Mouse (Mus musculus) brain, adult 2 months (tissue): ENCODE results near the gene Tet1.
"Not testable (repeated sequence)": the region's sequence is repeated elsewhere in the genome, so short reads cannot be mapped to it uniquely, and the experiment has no call there.

ENCODE experiments used
- DNase-seq: peaks from one replicate; pipeline ENCODE4 v3.0.0; 2011; ENCODE audit warnings: low read depth, low spot score

Gene Tet1

DNA sequence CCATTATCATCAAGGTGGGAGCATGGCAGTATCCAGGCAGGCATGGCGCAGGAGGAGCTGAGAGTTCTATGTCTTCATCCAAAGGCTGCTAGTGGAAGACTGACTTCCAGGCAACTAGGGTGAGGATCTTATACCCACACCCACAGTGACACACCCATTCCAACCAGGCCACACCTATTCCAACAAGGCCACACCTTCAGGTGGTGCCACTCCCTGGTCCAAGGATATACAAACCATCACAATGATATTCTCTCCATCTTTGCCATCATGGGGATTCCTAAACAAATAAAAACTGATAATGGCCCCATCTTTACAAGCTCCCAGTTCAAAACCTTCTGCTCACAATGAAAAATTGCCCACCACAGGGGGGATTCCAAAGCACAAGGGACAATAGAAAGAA, at the start of gene Tet1:
Gene Tet1 (minus strand): TSS at position 101 of the 400 bp plus-strand sequence.
- DNase-seq = not testable (repeated sequence)

DNA sequence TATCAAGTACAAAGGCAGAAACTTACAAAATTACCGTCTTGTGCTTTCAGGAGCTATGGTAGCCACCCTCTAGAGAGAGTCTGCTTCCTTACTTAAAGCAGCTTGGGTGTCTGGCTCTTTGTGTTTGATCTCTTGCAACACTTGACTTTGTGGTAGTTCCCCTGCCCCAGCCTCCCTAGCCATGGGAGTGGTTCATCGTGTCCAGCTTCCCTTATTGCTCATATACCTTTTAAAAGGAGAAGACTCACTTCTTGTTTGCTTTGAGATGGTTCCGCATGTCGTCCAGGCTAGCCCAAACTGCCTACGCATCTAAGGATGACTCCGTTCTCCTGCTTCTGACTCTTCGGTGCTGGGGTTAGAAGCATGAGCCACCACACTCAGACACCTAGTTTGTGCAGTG, 39.8 kb upstream of the Tet1 start:
- DNase-seq = no peak

GRCm38 (mm10) chr10:62946738-62947471, 38.1 kb upstream of the Tet1 start, which contains the start of gene Dna2:
Gene Dna2 (plus strand): TSS chr10:62947026.
- DNase-seq = peak; percentile 88

DNA sequence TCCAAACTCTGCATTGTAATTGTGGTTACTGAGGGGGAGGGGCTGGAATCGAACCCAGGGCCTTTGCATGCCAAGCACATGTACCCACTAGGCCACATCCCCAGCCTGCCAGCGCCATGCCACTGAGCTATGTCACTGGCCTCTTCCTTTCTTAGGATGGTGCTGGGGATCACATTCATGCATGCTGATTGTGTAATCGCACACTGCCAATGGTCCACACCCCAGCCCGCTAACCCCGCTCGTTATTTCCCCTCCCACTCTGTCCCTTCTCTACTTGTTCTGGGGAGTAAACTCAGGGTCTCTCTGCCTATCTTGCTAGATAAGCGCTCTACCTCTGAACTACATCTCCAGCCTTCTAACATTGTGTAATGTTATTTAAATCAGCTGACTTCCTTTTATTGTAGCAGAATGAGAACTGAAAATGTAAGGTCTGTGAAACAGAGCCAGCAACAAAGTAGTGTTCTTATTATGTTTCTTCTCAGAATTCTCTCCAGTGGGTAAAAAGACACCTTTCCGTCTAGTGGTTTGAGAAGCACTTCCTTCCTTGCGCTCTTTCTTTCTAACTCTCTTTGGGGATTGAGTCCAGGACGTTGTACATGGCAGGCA, 36.3 kb upstream of the Tet1 start:
- DNase-seq = no peak

DNA sequence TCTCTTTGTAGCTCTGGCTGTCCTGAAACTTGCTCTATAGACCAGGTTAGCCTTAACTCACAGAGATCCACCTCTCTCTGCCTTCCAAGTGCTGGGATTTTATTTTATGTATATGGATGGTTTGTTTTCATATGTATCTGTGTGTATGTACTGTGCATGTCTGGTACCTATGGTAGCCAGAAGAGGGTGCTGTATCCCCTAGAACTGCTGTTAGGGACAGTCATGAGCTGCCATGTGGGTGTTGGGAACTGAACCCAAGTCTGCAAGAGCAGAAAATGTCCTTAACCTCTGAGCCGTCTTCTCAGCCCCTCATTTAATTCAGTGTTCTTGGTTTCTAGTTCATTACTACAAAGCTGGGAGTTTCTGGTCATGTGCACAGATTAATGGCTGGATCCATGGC, 23.6 kb upstream of the Tet1 start:
- no peak for DNase-seq

DNA sequence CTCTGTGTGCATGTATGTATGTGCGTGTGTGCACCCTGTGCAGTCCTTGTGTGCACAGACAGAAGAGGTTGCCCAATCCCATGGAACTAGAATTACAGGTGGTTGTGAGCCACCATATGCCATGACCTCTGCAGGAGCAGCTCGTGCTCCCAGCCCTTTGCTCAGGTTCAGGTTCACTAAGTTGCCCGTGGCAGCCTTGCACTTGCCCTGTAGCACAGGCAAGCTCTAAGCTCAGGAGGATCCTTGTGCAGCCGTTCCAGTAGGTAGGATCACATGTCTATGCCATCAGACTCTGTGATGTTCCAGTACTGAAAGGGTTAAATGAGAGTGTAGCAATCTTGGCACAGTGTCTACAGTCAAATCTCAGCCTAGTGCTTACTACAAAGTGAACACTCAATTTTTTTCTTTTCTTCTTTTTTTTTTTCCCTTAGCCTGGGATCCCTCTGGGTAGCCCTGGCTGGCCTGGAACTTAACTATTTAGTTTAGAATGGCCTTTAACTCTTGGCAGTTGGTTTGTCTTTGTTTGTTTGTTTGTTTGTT, 15.4 kb upstream of the Tet1 start:
- no peak for DNase-seq

GRCm38 (mm10) chr10:62920766-62921156, 12.0 kb upstream of the Tet1 start:
- DNase-seq = no peak

DNA sequence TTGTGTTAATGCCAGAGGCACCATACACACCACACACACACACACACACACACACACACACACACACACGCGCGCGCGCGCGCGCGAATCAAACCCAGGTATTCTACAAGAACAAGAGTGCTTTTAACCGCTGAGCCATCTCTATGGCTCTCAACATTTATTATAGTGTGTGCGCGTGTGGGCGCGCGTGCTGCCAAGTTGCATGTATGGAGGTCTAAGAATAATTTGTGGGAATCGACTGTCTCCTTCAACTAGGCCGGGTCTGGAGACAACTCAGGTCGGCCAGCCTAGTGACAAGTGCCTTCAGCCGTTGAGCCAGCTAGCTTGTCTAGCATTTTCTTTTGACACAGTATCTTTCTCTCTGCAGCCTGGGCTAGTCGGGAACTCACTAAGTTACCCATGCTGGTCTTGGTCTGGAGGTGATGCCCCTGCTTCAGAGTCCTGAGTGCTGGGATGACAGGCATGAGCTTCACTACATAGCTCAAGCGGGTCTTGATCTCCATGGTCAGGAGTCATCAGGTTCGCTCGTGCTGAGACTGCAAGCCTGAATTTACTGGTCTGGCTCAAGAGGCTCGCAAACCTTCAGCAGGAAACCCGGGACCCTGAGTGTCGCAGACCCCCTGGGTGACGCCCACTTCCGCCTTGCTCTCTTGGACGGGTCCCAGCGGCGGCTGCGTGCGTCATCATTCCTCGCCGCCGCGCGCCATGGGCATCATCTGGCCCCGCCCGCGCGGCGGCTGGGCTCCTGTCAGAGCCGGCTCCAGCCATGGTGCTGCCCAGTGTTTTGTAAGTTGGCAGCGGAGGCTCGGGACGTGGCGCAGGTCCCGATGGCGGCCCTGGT, 11.3 kb upstream of the Tet1 start, which contains the start of gene Slc25a16:
Gene Slc25a16 (plus strand): TSS at position 709 of the 841 bp plus-strand sequence.
- peak; percentile 94 for DNase-seq

- no peak for DNase-seq
These were observed 10.2 kb upstream of the Tet1 start for GRCm38 (mm10) chr10:62918985-62919384.

- DNase-seq = no peak
These were observed 2.3 kb upstream of the Tet1 start for GRCm38 (mm10) chr10:62911120-62911519.

DNA sequence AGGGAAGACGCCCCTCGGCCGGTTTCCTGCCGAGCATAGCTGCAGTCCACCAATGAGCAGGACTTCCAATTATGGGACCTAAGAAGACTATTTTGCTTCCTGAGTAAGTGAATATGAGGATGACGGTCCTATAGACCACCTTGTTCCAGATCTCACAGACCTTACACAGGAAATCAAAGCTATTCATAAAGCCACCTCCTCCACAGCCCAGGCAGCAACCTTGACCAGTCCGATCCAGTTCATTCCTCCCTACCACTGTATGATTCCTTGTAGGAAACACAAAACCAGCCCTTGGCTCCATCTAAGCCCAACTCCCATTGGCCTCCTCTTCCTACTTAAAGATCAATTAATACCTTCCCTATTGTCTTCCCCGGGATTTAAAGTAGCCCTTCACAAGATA, 2.5 kb downstream of the Tet1 start:
- no peak for DNase-seq

GRCm38 (mm10) chr10:62902829-62903228, 6.0 kb downstream of the Tet1 start:
- no peak for DNase-seq

DNA sequence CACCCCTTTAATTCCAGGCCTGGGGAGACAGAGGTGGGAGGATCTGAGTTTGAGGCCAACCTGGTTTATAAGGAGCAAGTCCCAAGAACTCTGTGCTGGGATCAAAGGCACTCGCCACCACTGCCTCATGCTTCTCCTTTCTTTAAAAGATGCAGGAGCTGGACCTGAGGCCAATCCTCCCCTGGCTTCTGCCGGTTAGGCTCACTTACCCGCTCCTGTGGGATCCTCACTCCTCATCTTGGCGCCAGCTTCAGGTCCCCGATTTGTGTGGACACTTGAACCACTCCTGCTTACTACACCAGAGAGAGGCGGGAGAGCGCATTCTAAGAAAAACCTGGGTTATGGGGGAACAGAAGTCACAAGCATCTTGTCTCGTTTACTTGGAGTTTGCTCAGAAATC, 7.0 kb downstream of the Tet1 start:
- no peak for DNase-seq

DNA sequence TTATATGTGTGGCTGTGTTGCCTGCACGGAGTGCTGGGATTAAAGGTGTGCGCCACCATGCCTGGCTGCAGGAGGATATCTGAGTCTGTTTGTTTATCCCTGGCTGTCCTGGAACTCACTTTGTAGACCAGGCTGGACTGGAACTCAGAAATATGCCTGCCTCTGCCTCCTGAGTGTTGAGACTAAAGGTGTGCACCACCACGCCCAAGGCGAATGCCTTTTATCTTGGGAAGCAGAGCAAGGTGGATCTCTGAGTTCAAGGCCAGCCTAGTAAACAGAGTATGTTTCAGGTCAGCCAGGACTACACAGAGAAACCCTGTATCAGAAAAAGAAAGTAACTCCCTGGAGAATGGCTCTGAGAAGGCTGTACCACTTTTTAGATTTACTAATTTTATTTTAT, 8.7 kb downstream of the Tet1 start:
- no peak for DNase-seq

- DNase-seq = no peak
These were observed 10.7 kb downstream of the Tet1 start for GRCm38 (mm10) chr10:62898061-62898460.

GRCm38 (mm10) chr10:62897437-62897836, 11.4 kb downstream of the Tet1 start:
- DNase-seq = no peak

DNA sequence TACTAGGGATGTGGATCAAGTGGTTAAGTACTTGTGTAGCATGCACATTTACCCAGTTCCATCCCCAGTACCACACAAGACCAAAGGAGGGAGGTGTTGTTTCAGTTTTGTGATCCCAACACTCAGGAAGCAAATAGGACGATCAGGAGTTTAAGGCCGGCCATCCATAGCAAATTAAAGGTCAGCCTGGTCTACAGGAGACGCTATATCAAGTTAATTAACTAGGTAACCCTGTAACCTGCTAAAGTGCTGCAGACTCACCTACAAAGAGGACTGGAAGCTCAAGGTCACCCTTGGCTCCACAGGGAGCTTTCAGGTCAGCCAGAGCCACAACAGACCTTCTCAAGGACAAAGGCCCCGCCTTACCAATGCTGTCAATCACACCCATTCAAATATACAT, 12.0 kb downstream of the Tet1 start:
- DNase-seq = no peak

DNA sequence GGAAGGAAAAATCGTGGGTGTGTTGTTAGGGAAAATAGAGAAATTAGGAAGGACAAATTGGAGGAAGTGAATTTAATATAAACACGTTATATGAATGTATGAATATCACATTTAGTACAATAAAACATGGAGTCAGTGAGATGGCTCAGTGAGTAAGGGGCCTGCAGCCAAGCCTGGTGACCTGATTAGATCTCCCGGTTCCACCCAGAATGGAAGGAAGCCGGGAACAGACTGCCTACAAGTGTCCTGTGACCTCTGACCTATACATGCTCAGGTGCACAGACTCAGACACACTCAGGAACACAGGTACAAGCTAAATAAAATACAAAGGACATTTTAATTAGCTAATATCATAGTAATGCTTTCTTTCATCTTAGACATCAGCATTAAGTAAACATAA, 12.8 kb downstream of the Tet1 start:
- no peak for DNase-seq

- no peak for DNase-seq
These were observed 13.4 kb downstream of the Tet1 start for GRCm38 (mm10) chr10:62895386-62895785.

DNA sequence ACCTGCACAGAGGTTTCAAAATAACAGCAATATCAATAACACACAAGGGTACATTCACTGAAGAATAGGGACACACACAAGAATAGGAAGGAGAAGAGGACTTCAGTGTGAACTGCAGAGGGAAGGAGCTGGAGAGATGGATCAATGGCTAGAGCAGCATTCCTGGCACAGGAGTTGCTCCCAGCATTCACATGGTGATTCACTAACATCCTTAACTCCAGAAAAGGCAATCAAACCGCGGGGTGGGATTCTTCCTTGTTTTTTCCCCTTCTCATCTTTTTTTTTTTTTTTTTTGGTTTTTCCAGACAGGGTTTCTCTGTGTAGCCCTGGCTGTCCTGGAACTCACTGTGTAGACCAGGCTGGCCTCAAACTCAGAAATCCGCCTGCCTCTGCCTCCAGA, 14.3 kb downstream of the Tet1 start:
- DNase-seq = no peak

GRCm38 (mm10) chr10:62893356-62893884, 15.4 kb downstream of the Tet1 start:
- DNase-seq = no peak
